Mouse (Mus musculus) heart, embryonic 12.5 days (tissue): ENCODE results near the gene Olfr181. TPM values are rescaled to one million over a fixed set of nuclear protein-coding genes. Genes with fewer than 3 reads are reported as not detected.

Experiments used
- ATAC-seq: fragments of 200-750 bp; cut with Nextera tagmentation; 2 replicates; pipeline ENCODE4 v1.8.0; 2017; ENCODE audit warnings: moderate TSS enrichment, moderate library complexity; ENCODE audit not compliant: insufficient number of reproducible peaks, low FRiP score
- H3K27ac ChIP-seq: fragments of 300-500 bp; sonication (generic); 2 replicates; pipeline ENCODE4 v1.5.1; 2016; ENCODE audit warnings: mild to moderate bottlenecking, moderate library complexity; ENCODE audit not compliant: poor library complexity, severe bottlenecking
- H3K27me3 ChIP-seq: fragments of 300-500 bp; sonication (generic); replicated peaks from 2 replicates; pipeline ENCODE4 v1.6.1; 2016; ENCODE audit warnings: mild to moderate bottlenecking, moderate library complexity
- H3K36me3 ChIP-seq: fragments of 300-500 bp; sonication (generic); 2 replicates; pipeline ENCODE4 v1.6.1; 2016; ENCODE audit warnings: mild to moderate bottlenecking, moderate library complexity
- H3K4me1 ChIP-seq: fragments of 300-500 bp; sonication (generic); replicated peaks from 2 replicates; pipeline ENCODE4 v1.6.1; 2016; ENCODE audit warnings: mild to moderate bottlenecking
- H3K4me2 ChIP-seq: fragments of 300-500 bp; sonication (generic); 2 replicates; pipeline ENCODE4 v1.6.1; 2016; ENCODE audit warnings: mild to moderate bottlenecking, moderate library complexity
- H3K4me3 ChIP-seq: fragments of 300-500 bp; sonication (generic); 2 replicates; pipeline ENCODE4 v1.5.1; 2016; ENCODE audit warnings: mild to moderate bottlenecking
- H3K9ac ChIP-seq: fragments of 300-500 bp; sonication (generic); 2 replicates; pipeline ENCODE4 v1.6.1; 2016; ENCODE audit warnings: mild to moderate bottlenecking, moderate library complexity
- H3K9me3 ChIP-seq: fragments of 300-500 bp; sonication (generic); replicated peaks from 2 replicates; pipeline ENCODE4 v1.6.1; 2016; ENCODE audit warnings: mild to moderate bottlenecking, moderate library complexity
- WGBS: fragments of 180-500 bp; shearing (Covaris S2); methylation state at CpG from one replicate; pipeline ENCODE4 v1.1.7; 2016; 5-methylcytosine and 5-hydroxymethylcytosine counted together
- polyA plus RNA-seq: library from polyadenylated mRNA; unstranded; fragments of >200 nt; fragmentation: Nextera tagmentation; extraction: Ambion mirVana; gene quantifications from 2 replicates; pipeline ENCODE4 v1.2.1, GENCODE M21; 2016

Gene Olfr181
- polyA plus RNA-seq, result not detected in 2 replicates

GRCm38 (mm10) chr16:58928655-58929054, at the start of gene Olfr181:
TSS of gene Olfr181 (minus strand) at chr16:58928755.
- no peak within 1 kb of the TSS for H3K27ac ChIP-seq
- no peaks in the 10 kb centered on the region for H3K4me1 ChIP-seq
- no peak within 1 kb of the TSS for H3K9ac ChIP-seq
- H3K4me2 ChIP-seq, result no peak within 1 kb of the TSS
- no peak within 1 kb of the TSS for H3K4me3 ChIP-seq
- 0 out of 2 replicates have a peak, but pooled peaks cover 5% of the 10 kb centered on the region for H3K9me3 ChIP-seq
- no peak for ATAC-seq
- no peaks in the 10 kb centered on the region for H3K36me3 ChIP-seq
- WGBS, result 52% methylated on average over 1 of the region's 1 CpGs
- H3K27me3 ChIP-seq, result no peaks in the 10 kb centered on the region

GRCm38 (mm10) chr16:58929292-58929691, 737 bp upstream of the Olfr181 start, which contains the start of gene Olfr180:
TSS of gene Olfr180 (minus strand) at chr16:58929392.
- no peak within 1 kb of the TSS for H3K4me2 ChIP-seq
- H3K36me3 ChIP-seq, result no peaks in the 10 kb centered on the region
- no peak for ATAC-seq
- H3K9ac ChIP-seq, result no peak within 1 kb of the TSS
- 75% methylated on average over 4 of the region's 4 CpGs for WGBS
- H3K27me3 ChIP-seq, result no peaks in the 10 kb centered on the region
- no peaks in the 10 kb centered on the region for H3K4me1 ChIP-seq
- H3K27ac ChIP-seq, result no peak within 1 kb of the TSS
- H3K9me3 ChIP-seq, result 0 out of 2 replicates have a peak, but pooled peaks cover 5% of the 10 kb centered on the region
- no peak within 1 kb of the TSS for H3K4me3 ChIP-seq

- no peak within 1 kb of the TSS for H3K27ac ChIP-seq
- WGBS, result 79% methylated on average over 3 of the region's 3 CpGs
- no peak for ATAC-seq
- H3K4me1 ChIP-seq, result no peaks in the 10 kb centered on the region
- H3K36me3 ChIP-seq, result no peaks in the 10 kb centered on the region
- H3K4me3 ChIP-seq, result no peak within 1 kb of the TSS
- H3K27me3 ChIP-seq, result no peaks in the 10 kb centered on the region
- no peak within 1 kb of the TSS for H3K9ac ChIP-seq
- H3K9me3 ChIP-seq, result no peaks in the 10 kb centered on the region; the same call in 1 of the 2 replicates
- H3K4me2 ChIP-seq, result no peak within 1 kb of the TSS
Measured at GRCm38 (mm10) chr16:58891963-58892362, 36.6 kb downstream of the Olfr181 start, which contains the start of gene Olfr178. TSS of gene Olfr178 (minus strand) at chr16:58892063.

- Histone ChIP-seq H3K27me3 (no peaks in the 10 kb centered on the region), H3K4me1 (no peaks in the 10 kb centered on the region), H3K9ac (no peak overlapping the region), H3K4me3 (no peak overlapping the region), H3K27ac (no peak overlapping the region), H3K9me3 (no peaks in the 10 kb centered on the region), H3K36me3 (no peaks in the 10 kb centered on the region), H3K4me2 (no peak overlapping the region)
- ATAC-seq, result no peak
- WGBS, result 83% methylated on average over 2 of the region's 2 CpGs
Measured at GRCm38 (mm10) chr16:58884416-58884815, 44.1 kb downstream of the Olfr181 start.

Other genes with a start within 250 kb of the Olfr181 start
- not detected in 2 replicates for gene Gpr15, start 209.7 kb downstream of the Olfr181 start, polyA plus RNA-seq
- gene Cldnd1, start 200.8 kb downstream of the Olfr181 start, polyA plus RNA-seq, result 111 and 112 TPM in 2 replicates
- not detected in 2 replicates for gene Olfr172, start 165.6 kb downstream of the Olfr181 start, polyA plus RNA-seq
- not detected in 2 replicates for gene Olfr173, start 128.5 kb downstream of the Olfr181 start, polyA plus RNA-seq
- gene Olfr175-ps1, start 102.0 kb downstream of the Olfr181 start, polyA plus RNA-seq, result not detected in 2 replicates
- gene Olfr177, start 54.0 kb downstream of the Olfr181 start, polyA plus RNA-seq, result not detected in 2 replicates
- not detected in 2 replicates for gene Olfr178, start 36.7 kb downstream of the Olfr181 start, polyA plus RNA-seq
- gene Olfr180, start 637 bp upstream of the Olfr181 start, polyA plus RNA-seq, result not detected in 2 replicates
- not detected in 2 replicates for gene Olfr183, start 66.6 kb upstream of the Olfr181 start, polyA plus RNA-seq
- gene Olfr186, start 101.5 kb upstream of the Olfr181 start, polyA plus RNA-seq, result not detected in 2 replicates
- gene Olfr187, start 111.0 kb upstream of the Olfr181 start, polyA plus RNA-seq, result not detected in 2 replicates
- not detected in 2 replicates for gene Olfr190, start 149.2 kb upstream of the Olfr181 start, polyA plus RNA-seq
- not detected in 2 replicates for gene Olfr191, start 161.1 kb upstream of the Olfr181 start, polyA plus RNA-seq
- gene Olfr193, start 183.1 kb upstream of the Olfr181 start, polyA plus RNA-seq, result not detected in 2 replicates
- gene Olfr194, start 192.3 kb upstream of the Olfr181 start, polyA plus RNA-seq, result not detected in 2 replicates
- not detected in 2 replicates for gene Olfr195, start 218.3 kb upstream of the Olfr181 start, polyA plus RNA-seq
- gene Olfr196, start 241.7 kb upstream of the Olfr181 start, polyA plus RNA-seq, result not detected in 2 replicates